Comparison of ENCODE assay signal across 8 mouse cellular contexts in genomic region chr1:178405445-178405911, GRCm38 (mm10). TPM values are rescaled to one million over a fixed set of nuclear protein-coding genes. Genes with fewer than 3 reads are reported as not detected.
A peak's percentile ranks its signal among the peaks of the same experiment; 100 is the strongest.
DNase-seq lines count a peak whose midpoint lies in the region; ATAC-seq lines count a peak whose summit lies in the region.

No protein-coding gene starts in this region.

- H3K4me3 ChIP-seq in forebrain, embryonic 10.5 days: peak overlapping the region; percentile 79
- peak overlapping the region; percentile 83 for H3K4me3 ChIP-seq in heart, embryonic 16.5 days (ENCODE audit: low read length)
- peak overlapping the region; percentile 84 for H3K4me3 ChIP-seq in liver, embryonic 15.5 days (replicated peaks)
- H3K4me3 ChIP-seq in neural tube, embryonic 12.5 days: peak overlapping the region; percentile 66

- H3K36me3 ChIP-seq in forebrain, embryonic 10.5 days (replicated peaks): no peaks in the 10 kb centered on the region
- no peaks in the 10 kb centered on the region for H3K36me3 ChIP-seq in heart, embryonic 16.5 days (ENCODE audit: control insufficient read depth, insufficient read depth)
- H3K36me3 ChIP-seq in liver, embryonic 15.5 days (replicated peaks): no peaks in the 10 kb centered on the region
- H3K36me3 ChIP-seq in neural tube, embryonic 12.5 days: no peaks in the 10 kb centered on the region

- H3K27me3 ChIP-seq in forebrain, embryonic 10.5 days (ENCODE audit: poor library complexity, severe bottlenecking): no peaks in the 10 kb centered on the region
- no peaks in the 10 kb centered on the region for H3K27me3 ChIP-seq in heart, embryonic 16.5 days (ENCODE audit: control insufficient read depth, insufficient read depth, low read length)
- no peaks in the 10 kb centered on the region for H3K27me3 ChIP-seq in liver, embryonic 15.5 days
- H3K27me3 ChIP-seq in neural tube, embryonic 12.5 days (replicated peaks): no peaks in the 10 kb centered on the region

- DNase-seq in c-Kit-negative CD71-positive TER-119-positive erythroid progenitor cells, embryonic 14.5 days (ENCODE audit: low read depth, low spot score): peak; percentile 68
- DNase-seq in forebrain, embryonic 10.5 days (ENCODE audit: extremely low spot score, low spot score): peak; percentile 84
- peak; percentile 88 to 91 for DNase-seq in kidney, postnatal 36 days
- DNase-seq in telencephalon, adult 2 months (ENCODE audit: low read depth, low spot score): peak; percentile 88

- H3K9me3 ChIP-seq in forebrain, embryonic 10.5 days: no peaks in the 10 kb centered on the region
- no peaks in the 10 kb centered on the region for H3K9me3 ChIP-seq in heart, embryonic 16.5 days (replicated peaks; ENCODE audit: control insufficient read depth, low read length)
- no peaks in the 10 kb centered on the region for H3K9me3 ChIP-seq in liver, embryonic 15.5 days (replicated peaks)
- H3K9me3 ChIP-seq in neural tube, embryonic 12.5 days: no peaks in the 10 kb centered on the region

- peak overlapping the region; percentile 65 for H3K4me2 ChIP-seq in heart, embryonic 16.5 days (ENCODE audit: low read depth, low read length)
- H3K4me2 ChIP-seq in liver, embryonic 15.5 days: peak overlapping the region; percentile 76
- H3K4me2 ChIP-seq in neural tube, embryonic 12.5 days (replicated peaks): peak overlapping the region; percentile 67

- peak overlapping the region; percentile 93 for H3K9ac ChIP-seq in heart, embryonic 16.5 days (ENCODE audit: low read length)
- peak overlapping the region; percentile 98 for H3K9ac ChIP-seq in liver, embryonic 15.5 days
- H3K9ac ChIP-seq in neural tube, embryonic 12.5 days: peak overlapping the region; percentile 93

- WGBS in forebrain, embryonic 10.5 days: under 1% methylated on average over 23 of the region's 23 CpGs
- under 1% methylated on average over 23 of the region's 23 CpGs for WGBS in heart, embryonic 16.5 days
- WGBS in liver, embryonic 15.5 days (ENCODE audit: insufficient replicate concordance): under 1% methylated on average over 23 of the region's 23 CpGs
- WGBS in neural tube, embryonic 12.5 days: under 1% methylated on average over 23 of the region's 23 CpGs

- H3K27ac ChIP-seq in forebrain, embryonic 10.5 days: peak overlapping the region; percentile 100
- H3K27ac ChIP-seq in heart, embryonic 16.5 days (ENCODE audit: low read length): peak overlapping the region; percentile 100
- H3K27ac ChIP-seq in liver, embryonic 15.5 days (replicated peaks): peak overlapping the region; percentile 98
- H3K27ac ChIP-seq in neural tube, embryonic 12.5 days: peak overlapping the region; percentile 100

- H3K4me1 ChIP-seq in forebrain, embryonic 10.5 days: peaks cover 13% of the 10 kb centered on the region; the same call in 1 of the 2 replicates
- H3K4me1 ChIP-seq in heart, embryonic 16.5 days (ENCODE audit: control insufficient read depth, insufficient read depth, low read length): peaks cover 2% of the 10 kb centered on the region; the same call in 1 of the 2 replicates
- peaks cover 31% of the 10 kb centered on the region for H3K4me1 ChIP-seq in liver, embryonic 15.5 days (replicated peaks)
- no peaks in the 10 kb centered on the region for H3K4me1 ChIP-seq in neural tube, embryonic 12.5 days

- peak; percentile 45 for ATAC-seq in CD4-positive, CD25-positive, alpha-beta regulatory T cell, adult 4 months
- ATAC-seq in heart, embryonic 16.5 days (replicated peaks; ENCODE audit: extremely low read depth, insufficient read depth, low FRiP score): peak; percentile 86
- peak; percentile 80 for ATAC-seq in liver, embryonic 15.5 days (ENCODE audit: insufficient read depth)
- ATAC-seq in neural tube, embryonic 12.5 days (ENCODE audit: low FRiP score, low read depth): peak; percentile 84

RNA-seq across cellular contexts. Expression of gene Efcab2, which starts 0.4 kb away (rescaled TPM):
- polyA plus RNA-seq in CD4-positive, CD25-positive, alpha-beta regulatory T cell, adult 4 months (2017; shearing (Covaris generic)): 1 to 10 TPM; 3.7 to 8.2 TPM
- polyA plus RNA-seq in forebrain, embryonic 10.5 days (2016; fragmentation: Nextera tagmentation; extraction: Ambion mirVana): 6.7 and 9.4 TPM in 2 replicates
- 16.2 and 19.1 TPM in 2 replicates for polyA plus RNA-seq in heart, embryonic 16.5 days (2015; fragmentation: Nextera tagmentation; extraction: Ambion mirVana)
- polyA plus RNA-seq in liver, embryonic 15.5 days (2015; fragmentation: Nextera tagmentation; extraction: Ambion mirVana): 1.8 and 2.4 TPM in 2 replicates
- 7.4 and 8.3 TPM in 2 replicates for polyA plus RNA-seq in neural tube, embryonic 12.5 days (2016; fragmentation: Nextera tagmentation; extraction: Ambion mirVana)

Comparison
In these comparisons a context has a peak if more than half of its experiments do, and no peak if none do; other contexts are left out.
1. Peak in every context shown above with its lines: DNase-seq, ATAC-seq, H3K4me3 ChIP-seq and H3K27ac ChIP-seq.